Mouse (Mus musculus) lung, postnatal 25 days (tissue): Measurements from ENCODE around the gene Pank4.

Experiments
- DNase-seq: peaks from one replicate; pipeline ENCODE4 v3.0.0; 2022; ENCODE audit warnings: low spot score

Pank4 gene

DNA sequence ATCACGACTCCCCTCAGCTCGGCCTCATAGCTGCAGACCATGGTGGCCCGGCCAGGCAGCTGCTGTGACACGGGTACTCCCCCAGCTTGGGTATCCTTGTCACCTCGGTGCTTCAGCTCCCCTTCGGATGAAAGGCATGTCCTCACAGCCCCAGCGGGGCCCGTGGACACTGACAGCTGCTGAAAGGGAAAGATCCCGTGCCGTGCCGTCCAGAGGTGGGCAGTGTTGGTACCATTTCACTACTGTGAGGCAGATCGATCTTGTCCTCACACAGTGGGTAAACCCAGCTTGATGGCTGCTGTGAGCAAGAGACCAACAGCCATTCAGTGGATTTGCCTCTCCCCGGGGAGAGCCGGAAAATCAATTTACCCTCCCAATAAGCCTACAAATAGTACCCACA is 50.3 kb downstream of the Pank4 start:
- no peak for DNase-seq

DNA sequence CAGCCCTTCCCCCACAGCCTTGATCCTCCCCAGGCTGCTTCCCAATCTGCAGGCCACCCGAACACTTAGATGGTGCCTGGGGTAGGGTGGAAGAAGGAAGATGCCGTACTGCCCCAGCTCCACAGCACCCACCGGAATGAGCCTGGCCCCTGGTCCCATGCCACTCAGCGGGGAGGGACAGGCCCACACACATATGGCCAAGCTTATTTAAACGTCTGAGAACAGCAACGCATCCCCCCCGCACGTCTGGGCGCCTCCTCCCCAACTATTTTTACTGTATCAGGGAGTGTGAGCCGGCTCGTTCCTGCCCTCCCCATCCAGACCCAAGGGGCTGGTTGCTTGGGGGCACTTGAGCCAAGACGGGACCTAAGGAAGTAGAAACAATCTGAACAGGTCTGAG is 50.9 kb downstream of the Pank4 start:
- DNase-seq, result no peak

DNA sequence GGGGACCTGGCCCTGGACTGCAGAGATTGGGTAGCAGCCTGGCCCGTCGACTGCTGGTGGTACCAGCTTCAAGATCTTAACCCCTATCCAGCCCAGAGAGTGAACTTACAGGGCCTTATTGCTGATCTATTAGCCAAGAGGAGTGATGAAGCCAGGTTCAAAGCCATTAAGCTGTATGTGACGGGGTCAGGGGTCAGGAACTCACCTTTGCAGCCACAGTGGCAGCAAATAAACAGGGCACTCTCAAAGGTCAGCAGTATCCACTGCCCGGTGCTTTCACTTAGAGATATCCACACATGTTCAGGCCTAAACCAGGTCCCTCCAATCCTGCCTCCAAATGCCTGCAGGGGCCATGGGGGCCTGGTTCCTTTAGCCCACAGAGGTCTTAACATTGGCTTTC is 51.6 kb downstream of the Pank4 start:
- DNase-seq, result no peak

DNA sequence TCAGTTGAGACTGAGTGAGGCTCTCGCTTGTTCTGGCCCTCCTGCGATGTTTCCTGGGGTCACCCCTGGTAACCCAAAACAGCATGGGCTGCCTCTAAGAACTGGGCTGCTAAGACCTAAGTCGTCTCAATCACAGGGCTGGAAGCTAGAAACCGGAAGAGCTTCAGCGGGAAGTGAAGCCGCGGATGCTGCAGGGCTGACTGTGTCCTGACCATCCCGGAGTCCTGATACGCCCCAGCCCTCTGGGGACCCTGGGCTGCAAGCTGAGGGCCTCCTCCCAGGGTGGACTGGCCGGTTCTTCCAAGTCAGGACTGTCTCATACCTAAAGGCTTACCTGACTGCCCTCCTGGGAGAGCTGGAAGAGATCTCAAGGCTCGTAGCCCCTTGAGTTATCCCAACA is 52.9 kb downstream of the Pank4 start:
- no peak for DNase-seq

DNA sequence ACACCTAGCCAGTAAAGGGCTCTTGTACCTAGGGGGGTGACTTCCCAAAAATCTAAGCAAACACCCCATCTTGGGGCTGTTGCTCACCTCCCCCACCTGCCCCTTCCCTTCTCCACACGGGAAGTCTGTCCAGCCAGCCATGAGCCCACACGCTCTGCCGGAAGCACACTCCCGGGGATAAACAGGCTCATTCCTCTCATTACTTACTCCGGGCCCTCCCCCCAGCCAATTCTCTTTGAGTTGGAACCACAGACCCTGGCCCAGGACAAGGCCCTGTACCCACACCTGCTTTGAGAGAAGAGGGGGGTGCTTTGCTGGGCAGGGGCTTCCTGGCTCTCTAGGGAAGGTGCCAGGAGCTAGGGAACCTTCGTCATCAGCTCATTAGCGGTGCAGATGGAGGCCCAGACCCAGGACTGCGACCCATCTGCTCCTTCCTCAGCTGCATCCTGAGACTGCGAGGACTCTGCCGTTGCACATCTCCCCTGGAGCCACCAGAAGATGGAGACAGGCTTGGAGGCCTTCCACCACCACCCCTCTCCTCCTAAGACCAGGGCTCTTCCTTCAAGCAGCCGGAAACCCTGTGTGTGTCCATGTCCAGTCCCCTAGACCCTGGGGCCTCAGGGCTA is 53.4 kb downstream of the Pank4 start:
- no peak for DNase-seq

DNA sequence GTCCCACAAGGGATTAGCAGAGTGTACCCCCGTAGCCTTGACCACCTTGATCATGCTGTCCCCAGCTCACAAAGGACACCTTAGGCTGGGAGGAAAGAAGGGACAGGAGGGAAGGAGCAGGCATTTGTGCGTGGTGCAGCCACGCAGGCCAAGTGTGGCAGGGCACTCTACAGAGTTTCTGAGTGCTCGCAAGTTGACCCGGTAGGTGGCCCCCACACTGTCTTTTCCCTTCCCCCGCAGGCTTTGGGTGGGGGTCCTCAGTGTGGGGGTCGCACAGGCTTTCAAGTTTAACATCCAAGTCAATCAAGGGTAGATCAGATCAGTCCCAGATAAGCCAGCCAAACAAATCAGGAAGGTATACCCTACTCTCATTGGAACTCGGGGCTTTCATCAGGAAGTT is 54.1 kb downstream of the Pank4 start:
- no peak for DNase-seq

DNA sequence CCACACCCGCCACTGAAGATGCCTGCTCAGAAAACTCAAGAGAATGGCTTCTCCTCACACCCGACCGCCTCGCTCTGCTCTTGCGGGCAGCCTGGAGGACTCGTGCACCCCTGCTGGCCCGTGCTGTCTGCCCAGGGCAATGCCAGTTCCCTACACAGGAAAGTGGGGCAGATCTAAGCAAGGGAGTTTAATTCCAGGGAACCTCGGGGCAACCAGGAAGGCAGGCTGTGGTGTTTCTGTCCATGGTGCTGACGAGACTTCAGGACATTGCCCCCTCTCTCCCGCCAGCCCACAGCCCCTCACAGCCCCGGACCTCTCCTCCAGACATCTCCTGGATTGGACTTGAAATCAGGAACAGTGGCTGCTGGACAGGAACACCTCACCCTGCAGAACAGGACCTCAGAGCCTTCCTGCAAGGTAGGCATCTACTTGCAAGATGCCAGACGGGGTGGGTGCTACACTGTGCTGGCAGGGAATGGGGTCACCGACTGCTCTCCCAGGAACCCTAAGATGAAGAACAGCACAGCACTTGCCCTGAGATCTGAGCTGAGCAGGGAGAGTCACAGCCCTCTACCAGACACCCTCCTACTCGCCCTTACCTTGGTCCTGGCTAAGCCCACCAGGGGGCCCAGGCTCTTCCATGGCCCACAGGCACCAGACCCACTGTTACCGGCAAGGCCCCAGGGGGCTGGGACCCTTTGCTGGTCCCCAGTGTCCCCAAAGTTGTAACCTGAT is 54.8 kb downstream of the Pank4 start:
- no peak for DNase-seq

DNA sequence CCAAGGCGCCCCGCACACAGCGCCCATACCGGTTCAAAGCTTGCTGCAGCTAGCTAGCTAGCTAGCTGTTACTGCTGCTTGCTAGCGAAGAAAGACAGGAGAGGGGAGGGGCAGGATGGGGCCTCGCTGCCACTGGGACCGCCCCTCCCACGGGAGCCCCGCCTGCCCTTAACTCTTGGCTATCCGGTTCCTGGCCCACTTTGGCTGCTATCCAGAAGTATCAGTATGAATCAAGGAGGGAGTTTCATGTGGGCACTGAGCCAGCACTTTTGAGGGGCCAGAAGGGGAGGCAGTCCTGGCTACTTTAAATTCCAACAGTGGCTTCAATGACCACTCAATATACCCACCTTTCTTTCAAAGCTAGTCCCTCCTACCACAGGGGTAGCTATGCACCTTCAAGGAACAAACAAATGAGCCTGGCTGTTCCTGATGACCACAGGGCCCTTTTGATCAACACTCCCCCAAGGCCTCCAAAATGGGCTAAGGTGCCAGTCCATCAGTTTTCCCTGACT is 55.5 kb downstream of the Pank4 start:
- DNase-seq, result peak; percentile 48

DNA sequence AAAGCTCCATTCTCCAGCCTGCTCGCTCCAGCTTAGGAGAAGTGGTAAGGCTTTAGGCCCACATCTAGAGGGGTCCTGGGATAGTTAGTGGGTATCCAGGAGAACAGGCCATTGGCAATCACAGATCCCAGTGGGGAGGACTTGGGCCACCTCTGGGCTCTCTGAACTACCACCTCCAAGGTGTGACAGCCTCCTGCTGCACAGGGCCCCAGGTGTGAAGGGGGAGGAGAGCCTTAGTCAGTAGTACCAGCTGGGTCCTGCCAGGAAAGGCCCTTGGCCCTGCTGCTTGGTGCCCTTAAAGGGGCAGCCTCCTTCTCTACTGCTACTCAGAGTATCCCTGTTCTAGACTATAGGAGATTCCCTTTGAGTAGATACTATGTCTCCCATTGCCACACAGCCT is 56.2 kb downstream of the Pank4 start:
- no peak for DNase-seq

DNA sequence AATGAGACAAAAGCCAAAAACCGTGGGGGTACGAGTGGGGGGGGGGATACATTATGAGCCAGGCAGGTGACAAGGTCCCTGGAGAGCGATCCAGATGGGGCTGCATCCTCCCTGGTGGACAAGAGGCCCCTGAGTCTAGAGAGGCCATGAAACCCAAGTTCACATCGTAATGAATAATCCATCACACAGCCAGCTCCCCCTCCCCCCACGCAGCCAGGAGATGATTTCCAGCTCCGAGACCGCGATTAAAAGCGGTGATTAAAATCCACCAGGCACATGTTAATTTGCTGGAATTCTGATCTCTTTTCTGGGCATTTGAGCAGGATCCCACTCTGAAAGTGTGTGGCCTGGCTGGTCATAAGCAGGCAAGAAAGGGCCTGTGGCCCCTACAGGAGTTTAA is 56.9 kb downstream of the Pank4 start:
- DNase-seq, result no peak

DNA sequence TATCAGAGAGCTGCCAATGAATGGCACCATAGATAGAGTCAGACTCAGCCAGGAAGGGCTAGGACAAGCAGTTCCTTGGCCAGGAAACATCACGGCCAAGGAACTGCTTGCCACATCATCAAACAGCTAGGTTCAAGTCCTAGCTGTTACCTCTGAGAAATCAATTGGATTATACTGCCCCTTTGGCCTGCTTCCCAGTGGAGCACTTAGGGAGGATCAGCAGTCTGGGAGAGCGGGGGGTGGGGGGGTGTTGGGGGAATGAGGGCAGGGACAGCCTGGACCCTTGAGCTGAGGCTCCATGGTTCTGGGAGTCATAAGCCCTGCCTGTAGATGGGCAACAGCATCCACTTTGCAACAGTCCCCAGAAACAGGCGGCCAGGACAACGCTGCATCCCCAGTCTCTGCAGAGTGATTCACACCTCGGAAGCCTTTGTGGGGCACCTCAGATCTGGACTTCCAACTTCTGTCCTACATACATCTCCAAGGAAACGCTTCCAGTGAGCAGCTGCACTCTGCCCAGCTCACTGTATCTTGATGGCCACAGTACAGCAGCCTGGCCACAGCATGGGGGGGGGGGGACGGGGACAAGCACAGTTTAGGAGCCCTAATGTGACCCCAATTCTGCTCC is 58.4 kb downstream of the Pank4 start:
- no peak for DNase-seq

DNA sequence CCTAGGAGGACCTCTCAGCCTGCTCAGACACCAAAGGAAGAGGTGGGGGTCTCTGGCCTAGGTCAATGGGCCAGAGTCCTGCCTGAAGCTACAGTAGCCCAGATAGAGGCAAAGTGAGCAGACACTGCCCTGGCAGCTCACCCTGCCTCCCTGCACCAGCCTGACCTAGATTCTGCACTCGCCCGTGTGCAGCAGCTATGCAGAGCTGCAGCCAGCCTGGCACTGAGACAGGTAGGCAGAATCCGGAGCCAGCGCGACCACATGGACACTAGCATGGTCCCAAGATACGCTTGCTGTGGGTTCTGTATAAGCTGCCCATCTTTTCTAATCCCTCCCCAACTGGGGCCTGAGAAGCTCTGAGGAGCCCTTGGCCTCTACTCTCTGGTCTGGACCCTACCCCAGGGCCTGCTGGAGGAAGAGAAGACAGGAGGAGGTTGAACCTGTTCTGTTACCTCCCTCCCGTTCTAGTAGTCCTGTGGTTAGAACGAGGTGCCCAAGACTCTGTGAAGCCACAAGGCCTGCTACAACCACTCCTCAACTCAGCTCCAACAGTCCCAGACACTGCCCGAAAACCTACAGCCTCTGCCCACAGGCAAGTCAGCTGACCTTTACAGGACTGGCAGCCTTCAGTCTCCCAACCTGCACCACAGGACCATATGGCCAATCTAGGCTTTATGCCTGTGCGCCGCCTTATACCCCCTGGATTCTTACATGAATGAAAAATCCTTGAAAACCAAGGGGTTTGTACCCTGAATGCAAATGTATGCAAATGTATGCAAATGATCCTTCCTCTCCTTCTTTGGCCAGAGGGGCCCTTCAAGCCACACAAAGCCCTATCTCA is 60.5 kb downstream of the Pank4 start:
- no peak for DNase-seq
